Mouse (Mus musculus): ENCODE results near the gene Olfr97.
"Not testable (repeated sequence)": the region's sequence is repeated elsewhere in the genome, so short reads cannot be mapped to it uniquely, and the experiment has no call there.

Olfr97 gene

GRCm38 (mm10) chr17:37237230-37237629, at the start of gene Olfr97:
Gene Olfr97 (minus strand): TSS chr17:37237330.
- DNase-seq (ENCODE audit: low spot score) = not testable (repeated sequence)

- no peak for DNase-seq (ENCODE audit: low spot score)
These were observed 46.2 kb upstream of the Olfr97 start, which contains the start of gene Olfr99 for GRCm38 (mm10) chr17:37283360-37283759. Gene Olfr99 (minus strand): TSS chr17:37283460.

DNA sequence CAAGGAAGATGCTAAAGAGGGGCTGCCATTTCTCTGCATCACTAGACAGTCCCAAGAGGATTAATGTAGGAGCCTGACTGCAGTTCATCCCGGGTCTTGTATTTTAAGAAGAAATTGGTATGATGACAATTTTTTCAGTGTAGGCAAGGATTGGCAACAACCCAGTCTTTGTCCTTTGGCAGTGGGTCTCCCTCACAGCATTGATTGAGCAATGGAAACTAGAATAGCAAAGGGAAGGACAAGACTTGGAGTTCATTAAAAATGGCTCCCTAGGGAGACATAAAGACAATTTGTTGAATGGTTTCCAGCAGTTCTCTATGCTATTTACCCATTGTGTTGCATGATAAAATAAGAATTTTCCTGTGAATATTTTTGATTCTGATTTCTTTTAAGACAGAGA, 43.2 kb upstream of the Olfr97 start:
- no peak for DNase-seq (ENCODE audit: low spot score)

DNA sequence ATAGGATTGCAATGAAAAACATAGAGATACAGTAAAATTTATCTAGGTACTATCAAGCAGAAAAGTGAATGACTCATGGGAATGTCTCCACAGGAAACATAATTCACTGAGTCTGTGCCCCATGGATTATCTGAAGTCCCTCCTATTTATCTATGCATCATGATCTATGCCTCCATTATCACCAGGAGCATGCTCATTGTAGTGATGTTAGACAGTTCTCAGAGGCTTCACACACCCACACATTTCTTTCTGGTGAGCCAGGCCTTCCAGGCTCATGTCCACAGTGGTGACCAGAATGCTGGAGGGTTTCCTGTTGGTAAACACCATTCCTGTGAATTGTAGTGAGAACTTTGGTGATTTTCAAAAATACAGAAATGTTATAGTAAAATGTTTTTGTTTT, 39.4 kb upstream of the Olfr97 start:
- DNase-seq (ENCODE audit: low spot score) = no peak

- no peak for DNase-seq (ENCODE audit: low spot score)
These were observed 38.6 kb upstream of the Olfr97 start for GRCm38 (mm10) chr17:37275626-37276248.

DNA sequence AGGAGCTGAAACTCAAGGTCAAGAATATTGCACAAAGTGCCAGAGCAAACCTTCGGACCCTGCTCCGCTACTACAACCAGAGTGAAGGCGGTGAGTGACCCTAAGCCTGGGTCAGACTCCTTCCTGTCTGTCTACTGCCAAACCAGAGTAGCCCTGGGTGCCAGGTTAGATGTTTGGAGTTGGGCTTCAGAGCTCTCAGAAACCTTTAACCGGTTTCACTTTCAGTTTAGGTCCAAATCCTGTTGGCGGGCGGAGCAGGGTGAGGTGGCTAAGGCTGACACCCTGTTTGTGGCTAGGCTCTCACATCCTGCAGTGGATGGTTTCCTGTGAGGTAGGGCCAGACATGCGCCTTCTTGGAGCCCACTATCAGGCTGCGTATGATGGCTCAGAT, 33.6 kb upstream of the Olfr97 start:
- peak; percentile 49 for DNase-seq (ENCODE audit: low spot score)

DNA sequence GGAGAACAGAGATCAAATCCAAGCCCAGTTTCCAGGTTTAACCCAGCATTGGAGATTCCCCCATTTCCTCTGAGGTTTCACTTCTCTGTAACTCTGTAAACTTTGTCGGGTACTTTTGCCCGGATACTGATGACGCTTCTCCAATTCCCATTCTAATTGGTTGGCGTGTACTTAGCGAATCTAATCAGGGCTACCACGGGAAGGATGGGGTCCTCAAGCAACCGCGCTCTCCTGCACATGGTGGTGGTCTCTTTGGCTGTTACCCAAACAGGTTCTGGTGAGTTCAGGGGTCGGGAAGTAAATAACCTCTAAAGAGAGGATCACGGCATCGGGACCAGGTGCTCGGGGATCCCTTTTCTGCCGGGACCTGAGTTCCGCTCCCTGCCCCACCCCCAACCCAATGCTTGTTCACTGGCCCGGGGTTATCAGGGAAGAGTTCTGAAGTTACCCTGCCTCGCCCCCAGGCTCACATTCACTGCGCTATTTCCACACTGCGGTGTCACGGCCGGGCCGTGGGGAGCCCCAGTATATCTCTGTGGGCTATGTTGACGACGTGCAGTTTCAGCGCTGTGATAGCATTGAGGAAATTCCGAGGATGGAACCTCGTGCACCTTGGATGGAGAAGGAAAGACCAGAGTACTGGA, 33.0 kb upstream of the Olfr97 start, which contains the start of gene H2-M3:
TSS of gene H2-M3 (plus strand) at position 163 of the 644 bp plus-strand sequence.
- DNase-seq (ENCODE audit: low spot score) = peak; percentile 93

DNA sequence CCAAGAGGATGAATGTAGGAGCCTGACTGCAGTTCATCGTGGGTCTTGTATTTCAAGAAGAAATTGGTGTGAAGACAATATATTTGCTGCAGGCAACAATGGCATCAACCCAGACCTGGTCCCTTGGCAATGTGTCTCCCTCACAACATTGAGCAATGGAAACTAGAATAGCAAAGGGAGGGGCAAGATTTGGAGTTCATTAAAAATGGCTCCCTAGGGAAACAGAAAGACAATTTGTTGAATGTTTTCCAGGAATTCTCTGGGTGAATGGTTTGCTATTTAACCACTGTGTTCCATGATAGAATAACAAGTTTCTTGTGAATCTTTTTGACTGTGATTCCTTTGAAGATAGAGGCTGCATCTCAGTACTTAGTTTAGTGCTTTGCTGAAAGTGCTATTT, 26.5 kb upstream of the Olfr97 start, which contains the start of gene Olfr98:
TSS of gene Olfr98 (minus strand) at position 124 of the 400 bp plus-strand sequence.
- DNase-seq (ENCODE audit: low spot score) = no peak

DNA sequence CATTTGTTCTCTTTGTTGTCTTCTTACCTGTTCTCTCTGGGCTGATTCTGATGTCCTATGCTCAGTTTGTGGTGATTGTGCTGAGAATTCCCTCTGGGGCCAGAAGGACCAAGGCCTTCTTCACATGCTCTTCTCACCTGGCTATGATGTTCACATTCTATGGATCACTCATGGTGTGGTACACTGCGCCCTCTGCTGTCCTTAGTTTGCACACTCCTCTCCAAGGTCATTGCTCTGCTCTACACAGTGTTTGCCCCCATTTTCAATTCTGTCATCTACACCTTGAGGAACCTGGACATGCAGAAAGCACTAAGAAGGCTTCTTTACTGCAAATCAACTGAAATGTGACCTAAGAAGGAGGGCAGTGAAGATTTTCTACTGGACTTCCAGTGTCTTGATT, 13.4 kb upstream of the Olfr97 start:
- no peak for DNase-seq (ENCODE audit: low spot score)

DNA sequence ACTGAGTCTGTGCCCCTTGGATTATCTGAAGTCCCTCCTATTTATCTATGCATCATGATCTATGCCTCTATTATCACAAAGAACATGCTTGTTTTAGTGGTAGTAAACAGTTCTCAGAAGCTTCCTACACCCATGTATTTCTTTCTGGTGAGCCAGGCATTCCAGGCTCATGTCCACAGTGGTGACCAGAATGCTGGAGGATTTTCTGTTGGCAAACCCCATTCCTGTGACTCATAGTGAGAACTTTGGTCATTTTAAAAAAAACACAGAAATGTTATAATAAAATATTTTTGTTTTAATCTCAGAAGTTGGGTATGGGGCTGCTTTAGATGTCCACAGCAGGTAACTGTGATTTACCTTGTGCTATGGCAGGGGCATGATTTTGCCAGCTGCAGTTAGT, 12.3 kb upstream of the Olfr97 start:
- no peak for DNase-seq (ENCODE audit: low spot score)

GRCm38 (mm10) chr17:37246715-37247114, 9.6 kb upstream of the Olfr97 start:
- peak; percentile 50 for DNase-seq (ENCODE audit: low spot score)

DNA sequence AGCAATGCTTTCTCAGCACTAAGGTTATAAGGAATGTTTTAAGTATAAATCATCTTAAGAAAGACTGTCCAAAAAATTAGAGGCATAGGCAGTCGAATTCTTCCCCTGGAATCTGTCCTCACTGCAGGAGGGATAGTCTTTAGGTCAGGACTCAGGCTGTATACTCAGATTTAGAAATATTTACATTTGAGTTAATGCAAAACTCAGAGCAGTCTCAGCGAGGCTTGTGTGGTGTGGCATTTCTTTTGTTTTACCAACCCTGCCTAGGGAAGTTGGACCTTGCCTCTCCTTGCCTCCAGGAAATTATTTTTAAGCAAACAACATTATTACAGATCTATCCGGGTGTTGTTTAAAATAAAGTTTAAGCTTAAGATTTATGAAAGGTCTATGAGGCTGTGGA, 5.1 kb upstream of the Olfr97 start:
- DNase-seq (ENCODE audit: low spot score) = no peak

- DNase-seq (ENCODE audit: low spot score) = no peak
These were observed 15.3 kb downstream of the Olfr97 start for GRCm38 (mm10) chr17:37221879-37222278.

- DNase-seq (ENCODE audit: low spot score) = no peak
These were observed 17.3 kb downstream of the Olfr97 start, which contains the start of gene Olfr96 for GRCm38 (mm10) chr17:37219846-37220245. Gene Olfr96 (plus strand): TSS chr17:37220146.

GRCm38 (mm10) chr17:37218486-37218885, 18.6 kb downstream of the Olfr97 start:
- no peak for DNase-seq (ENCODE audit: low spot score)

DNA sequence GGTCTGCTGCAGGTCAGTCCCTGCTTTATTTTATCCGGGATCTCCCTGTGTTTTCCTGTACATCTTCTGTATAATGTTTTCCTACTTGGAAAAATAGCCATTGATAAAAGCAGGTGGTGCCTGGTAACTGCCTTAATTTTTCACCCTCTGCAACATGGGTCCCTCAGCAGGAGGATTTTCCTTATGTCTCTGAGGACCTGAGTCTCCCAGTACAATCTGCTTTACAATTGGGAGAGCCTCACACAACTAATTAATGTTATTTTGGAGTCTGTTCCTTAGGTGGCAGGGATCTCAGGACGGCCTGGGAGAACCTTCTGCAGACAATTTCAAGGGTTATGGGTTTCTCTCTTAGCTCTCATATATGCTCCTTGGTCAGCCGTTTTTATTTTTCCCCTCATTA, 24.1 kb downstream of the Olfr97 start, which contains the start of gene Olfr95:
TSS of gene Olfr95 (minus strand) at position 101 of the 400 bp plus-strand sequence.
- DNase-seq (ENCODE audit: low spot score) = no peak

DNA sequence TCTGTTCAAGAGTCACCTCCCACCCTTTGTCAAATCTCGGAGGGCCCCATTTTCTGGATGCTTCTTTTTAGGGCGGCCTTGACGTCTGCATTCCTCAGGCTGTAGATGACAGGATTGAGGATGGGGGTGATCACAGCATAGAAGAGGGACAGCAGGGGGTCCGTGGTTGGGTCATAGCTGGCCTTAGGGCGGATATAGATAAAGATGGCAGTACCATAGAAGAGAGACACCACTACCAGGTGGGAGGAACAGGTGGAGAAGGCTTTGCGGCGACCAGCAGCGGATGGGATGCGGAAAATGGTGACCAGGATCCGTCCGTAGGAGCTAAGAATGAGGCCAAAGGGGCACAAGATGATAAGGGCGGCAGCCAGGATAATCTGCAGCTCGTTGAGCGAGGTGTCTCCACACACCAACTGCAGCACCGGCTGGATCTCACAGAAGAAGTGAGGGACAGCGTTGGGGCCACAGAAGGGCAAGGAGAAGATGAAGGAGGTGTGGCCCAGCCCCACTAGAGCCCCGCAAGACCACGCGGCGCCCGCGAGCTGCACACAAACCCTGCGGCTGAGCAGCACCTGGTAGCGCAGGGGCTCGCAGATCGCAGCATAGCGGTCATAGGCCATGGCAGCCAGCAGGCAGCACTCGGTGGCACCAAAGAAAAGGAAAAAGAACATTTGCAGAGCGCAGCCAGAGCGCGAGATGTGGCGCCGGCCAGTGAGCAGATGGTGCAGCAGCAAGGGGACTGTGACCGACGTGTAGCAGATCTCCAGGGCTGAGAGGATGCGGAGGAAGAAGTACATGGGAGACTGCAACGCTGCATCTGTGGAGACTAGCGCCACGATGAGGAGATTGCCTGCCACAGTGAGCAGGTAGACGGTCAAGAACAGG, 26.0 kb downstream of the Olfr97 start:
- DNase-seq (ENCODE audit: low spot score) = peak; percentile 43

DNA sequence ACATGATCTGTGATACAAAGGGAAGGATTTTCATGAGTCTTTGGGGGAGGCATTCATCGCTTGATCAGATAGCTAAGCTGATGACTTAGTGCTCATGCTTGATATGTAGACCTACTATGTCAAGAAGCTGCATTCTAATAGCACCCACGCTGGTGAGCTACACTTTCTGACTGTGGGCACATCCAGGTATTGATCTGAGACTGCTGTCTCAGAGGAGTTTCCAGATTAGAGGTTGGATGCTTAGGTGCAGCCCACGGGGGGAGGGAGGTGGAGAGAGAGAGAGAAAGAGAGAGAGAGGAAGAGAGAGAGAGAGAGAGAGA, 33.3 kb downstream of the Olfr97 start:
- no peak for DNase-seq (ENCODE audit: low spot score)

GRCm38 (mm10) chr17:37203206-37203916, 33.8 kb downstream of the Olfr97 start:
- DNase-seq (ENCODE audit: low spot score) = peak; percentile 86

- no peak for DNase-seq (ENCODE audit: low spot score)
These were observed 36.2 kb downstream of the Olfr97 start, which contains the start of gene Olfr94 for GRCm38 (mm10) chr17:37200894-37201293. Gene Olfr94 (minus strand): TSS chr17:37200994.

GRCm38 (mm10) chr17:37196845-37197724, 40.0 kb downstream of the Olfr97 start:
- peak; percentile 44 for DNase-seq (ENCODE audit: low spot score)

Data from testis, postnatal 10 days (tissue).